Mouse (Mus musculus) olfactory bulb, adult 2 months (tissue): Measurements from ENCODE around the gene Pde6h.

Experiments
- CTCF ChIP-seq: fragments of 200-500 bp; IDR thresholded peaks from 2 replicates; pipeline ENCODE4 v1.5.1; 2012; ENCODE audit warnings: low read depth, mild to moderate bottlenecking, low read length, moderate library complexity; ENCODE audit not compliant: insufficient read depth
- POLR2A ChIP-seq: fragments of 200-500 bp; IDR thresholded peaks from 2 replicates; pipeline ENCODE4 v1.6.1; 2012; ENCODE audit warnings: mild to moderate bottlenecking, low read depth, low read length, moderate library complexity; ENCODE audit not compliant: insufficient read depth

GRCm38 (mm10) chr6:136939326-136940187 lies 15.9 kb downstream of the Pde6h start:
- TF ChIP-seq CTCF (no peak), POLR2A (no peak)
